Mouse (Mus musculus): ENCODE data around the gene Hacd3.
"Not testable (repeated sequence)": the region's sequence is repeated elsewhere in the genome, so short reads cannot be mapped to it uniquely, and the experiment has no call there.

Hacd3 gene

DNA sequence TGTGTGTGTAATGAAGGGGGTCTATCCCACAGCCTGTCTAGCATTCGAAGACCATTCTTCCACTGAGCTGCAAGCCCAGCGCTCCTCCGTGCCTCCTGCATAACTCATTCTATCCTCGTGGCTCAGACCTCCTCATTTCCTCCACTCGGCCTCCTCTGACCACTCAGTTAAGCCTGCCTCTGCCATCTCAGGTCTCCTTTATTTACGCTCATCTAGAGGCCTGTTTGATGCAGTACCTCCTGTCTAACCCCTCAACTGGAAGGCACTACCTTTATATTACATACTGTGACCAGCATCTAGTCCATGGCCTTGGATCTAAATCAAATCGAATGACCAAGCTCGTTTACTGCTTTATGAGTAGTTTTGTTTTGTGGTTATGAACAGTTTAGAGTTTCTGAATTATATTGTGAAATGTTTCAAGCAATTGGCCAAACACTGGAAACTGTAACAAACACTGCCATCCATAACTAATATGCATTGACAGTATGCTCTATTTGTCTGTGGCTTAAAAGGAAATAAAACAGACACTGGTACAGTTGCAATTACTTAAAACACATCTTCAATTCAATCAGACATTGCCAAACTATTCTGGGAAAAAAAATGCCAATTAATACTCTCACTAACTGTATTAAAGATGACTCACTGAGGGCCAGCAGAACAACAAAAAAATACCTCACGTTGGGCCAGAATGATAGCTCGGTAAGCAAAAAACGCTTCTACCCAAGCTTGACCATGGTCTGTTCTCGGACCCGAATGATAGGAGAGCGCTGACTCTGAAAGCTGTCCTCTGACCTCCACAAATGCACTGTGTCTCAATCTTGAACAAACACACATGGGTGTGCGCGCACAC, 4.3 kb downstream of the Hacd3 start:
- DNase-seq (ENCODE audit: low spot score) = no peak

DNA sequence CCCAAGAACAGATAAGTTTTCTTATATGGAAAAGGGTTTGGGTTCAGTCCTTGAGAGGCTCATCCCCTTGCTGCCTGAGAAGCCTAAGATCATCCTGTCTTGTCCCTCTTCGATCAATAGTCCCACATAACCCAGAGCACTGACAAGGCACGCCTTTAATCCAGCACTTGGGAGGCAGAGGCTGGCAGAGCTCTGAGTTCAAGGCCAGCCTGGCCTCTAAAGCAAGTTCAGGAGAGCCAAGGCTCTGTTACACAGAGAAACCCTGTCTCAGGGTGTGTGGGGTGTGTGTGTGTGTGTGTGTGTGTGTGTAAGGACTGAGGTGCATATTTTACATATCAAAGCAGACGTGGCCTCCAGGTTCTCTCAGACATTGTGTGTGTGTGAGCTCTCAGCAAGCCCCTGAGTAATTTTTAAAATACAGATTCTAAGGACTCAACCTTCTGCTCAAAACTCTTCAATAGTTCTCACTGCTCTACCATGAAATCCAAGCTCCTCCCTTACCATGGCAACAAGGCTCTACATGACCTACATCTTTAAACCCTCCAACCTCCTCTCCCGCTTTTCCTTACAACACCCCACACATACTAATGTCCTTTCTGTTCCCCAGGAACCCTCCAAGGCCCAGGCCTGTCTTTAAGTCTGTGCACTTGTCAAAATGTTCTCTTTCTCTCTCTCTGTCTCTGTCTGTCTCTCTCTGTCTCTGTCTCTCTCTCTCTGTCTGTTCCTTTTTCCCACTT, 5.1 kb downstream of the Hacd3 start:
- DNase-seq (ENCODE audit: low spot score) = no peak

DNA sequence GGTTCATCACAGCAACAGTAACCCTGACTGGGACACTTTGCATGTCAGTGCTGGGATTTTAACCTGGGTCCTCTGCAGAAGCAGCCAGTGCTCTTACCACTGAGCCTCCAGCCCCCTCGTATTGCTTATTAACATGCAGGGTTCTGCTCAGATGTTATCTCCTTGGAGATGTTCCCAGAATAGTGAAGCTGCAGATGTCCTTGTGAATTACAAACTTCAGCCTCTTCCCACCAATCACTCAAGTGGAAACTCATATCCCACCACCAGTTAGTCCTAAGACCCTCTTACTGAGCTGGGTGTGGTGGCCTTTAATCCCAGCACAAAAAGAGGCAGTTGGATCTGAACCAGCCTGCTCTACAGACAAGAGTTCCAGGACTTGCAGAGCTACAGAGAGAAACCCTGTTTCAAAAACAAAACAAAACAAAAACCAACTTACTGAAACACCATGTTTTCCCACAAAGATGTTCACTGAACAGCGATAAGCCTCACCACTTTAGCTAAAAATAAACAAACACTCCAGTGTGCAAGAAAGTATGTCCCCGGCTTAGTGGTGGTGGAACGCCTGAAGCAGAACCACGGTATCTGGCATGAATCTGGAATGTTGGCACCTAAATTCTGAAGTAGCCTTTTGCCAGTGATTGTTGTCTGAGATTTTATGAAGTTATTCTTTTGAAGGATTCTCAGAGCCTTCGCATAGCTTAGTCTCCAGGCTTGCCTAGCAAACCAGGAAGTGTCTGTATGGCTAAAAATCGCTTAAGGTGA, 5.9 kb downstream of the Hacd3 start:
- DNase-seq (ENCODE audit: low spot score) = no peak

DNA sequence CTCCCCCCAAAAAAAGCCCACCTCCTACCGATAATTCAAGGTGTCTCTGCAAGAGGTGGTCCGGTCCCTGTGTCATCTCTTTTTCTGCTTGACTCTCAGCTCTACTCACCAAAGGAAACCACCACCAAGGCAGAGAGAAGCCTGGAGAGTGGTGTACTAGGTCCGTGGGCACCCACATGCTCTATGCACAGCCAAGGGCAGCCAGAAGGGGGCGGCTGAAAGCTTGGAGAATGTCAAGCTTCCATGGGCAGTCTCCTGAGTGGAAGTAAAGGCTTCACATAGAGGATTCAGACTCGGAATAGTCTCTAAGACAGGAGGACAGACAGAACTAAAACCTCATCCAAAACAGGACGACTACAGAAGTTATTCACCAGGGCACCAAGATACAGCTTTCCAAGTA, 10.2 kb downstream of the Hacd3 start:
- DNase-seq (ENCODE audit: low spot score) = peak; percentile 50

DNA sequence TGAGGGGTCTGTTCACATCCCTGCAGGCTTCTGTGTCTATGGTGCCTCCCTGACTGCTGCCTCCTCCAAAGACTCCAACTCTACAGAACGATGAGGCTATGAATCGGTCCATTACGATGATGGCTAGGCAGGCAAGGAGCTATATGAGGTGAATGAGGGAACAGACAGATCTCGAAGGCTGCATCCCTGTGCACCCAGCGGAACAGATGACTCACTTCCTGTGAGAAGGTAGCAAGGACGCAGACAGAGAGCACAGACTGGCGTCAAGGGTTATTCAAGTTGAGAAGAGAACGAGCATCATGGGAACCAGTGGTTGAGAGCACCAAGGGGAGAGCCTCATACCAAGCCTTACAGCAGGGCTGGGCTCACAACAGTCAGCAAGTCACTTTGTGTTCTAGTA, 10.9 kb downstream of the Hacd3 start:
- no peak for DNase-seq (ENCODE audit: low spot score)

DNA sequence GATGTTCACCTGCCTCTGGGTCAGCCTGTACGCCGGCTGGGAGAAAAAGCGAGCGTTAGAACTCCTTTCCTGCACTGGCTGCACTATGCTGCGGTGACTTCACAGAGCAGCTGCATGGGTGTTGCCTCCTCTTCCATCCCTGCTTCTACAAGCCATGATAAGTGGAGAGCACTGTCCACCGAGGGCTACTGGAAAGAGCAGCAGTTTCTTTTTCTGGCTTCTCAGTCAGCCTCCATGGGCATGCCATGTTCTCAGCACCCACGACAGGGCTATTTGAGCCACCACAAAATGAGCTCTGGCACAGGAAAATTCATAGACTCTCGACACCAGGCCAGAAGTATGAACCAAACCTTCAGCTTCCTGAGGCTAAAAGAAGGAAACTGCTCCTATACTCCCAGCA, 15.8 kb downstream of the Hacd3 start:
- no peak for DNase-seq (ENCODE audit: low spot score)

DNA sequence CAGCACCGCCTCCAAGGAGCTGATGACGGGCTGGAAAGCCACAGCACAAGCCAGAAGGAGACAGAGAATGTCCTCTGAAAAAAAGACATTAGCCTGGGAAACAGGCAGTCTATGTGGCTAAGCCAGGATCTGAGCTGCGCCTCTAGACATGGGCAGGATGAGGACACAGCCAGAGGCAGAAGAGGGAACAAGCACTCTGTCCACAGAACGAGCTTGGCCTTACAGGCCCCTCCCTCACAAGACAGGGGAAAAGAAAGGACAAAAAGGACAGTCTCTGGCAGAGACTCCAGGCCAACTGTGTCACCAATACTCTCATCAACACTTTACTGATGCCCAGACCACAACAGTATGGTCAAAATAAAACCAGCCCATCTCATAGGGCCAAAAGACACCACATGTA, 20.0 kb downstream of the Hacd3 start:
- no peak for DNase-seq (ENCODE audit: low spot score)

DNA sequence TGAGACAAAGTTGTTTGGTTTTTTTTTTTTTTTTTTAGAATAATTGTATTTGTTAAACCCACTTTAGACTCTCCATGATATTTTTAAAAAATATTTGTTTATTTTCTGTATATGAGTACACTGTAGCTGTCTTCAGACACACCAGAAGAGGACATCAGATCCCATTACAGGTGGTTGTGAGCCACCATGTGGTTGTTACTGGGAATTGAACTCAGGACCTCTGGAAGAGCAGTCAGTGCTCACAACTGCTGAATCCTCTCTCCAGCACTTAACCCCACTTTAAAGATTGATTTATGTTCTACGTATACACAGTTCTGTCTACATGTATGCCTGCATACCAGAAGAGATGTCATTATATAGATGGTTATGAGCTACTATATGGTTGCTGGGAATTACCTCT, 26.0 kb downstream of the Hacd3 start:
- DNase-seq (ENCODE audit: low spot score) = not testable (repeated sequence)

DNA sequence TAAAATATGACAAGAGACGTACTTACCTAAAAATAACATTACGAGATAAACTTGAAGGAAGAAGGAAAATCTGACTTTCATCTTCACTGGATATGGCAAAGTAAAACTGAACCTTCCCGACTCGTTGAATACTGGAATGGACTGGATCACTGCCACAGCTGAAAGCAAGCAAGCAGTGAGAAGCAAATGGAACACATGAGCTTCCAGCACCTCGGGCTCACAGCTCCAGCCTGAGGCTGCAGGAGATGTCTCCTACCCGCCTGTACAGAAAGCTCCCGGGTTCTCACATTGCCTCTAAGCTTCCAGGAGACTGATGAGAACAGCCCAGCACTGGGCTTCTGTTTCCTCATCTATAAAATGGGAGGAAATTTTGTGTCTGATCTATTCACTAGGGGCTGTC, 31.2 kb downstream of the Hacd3 start:
- no peak for DNase-seq (ENCODE audit: low spot score)

DNA sequence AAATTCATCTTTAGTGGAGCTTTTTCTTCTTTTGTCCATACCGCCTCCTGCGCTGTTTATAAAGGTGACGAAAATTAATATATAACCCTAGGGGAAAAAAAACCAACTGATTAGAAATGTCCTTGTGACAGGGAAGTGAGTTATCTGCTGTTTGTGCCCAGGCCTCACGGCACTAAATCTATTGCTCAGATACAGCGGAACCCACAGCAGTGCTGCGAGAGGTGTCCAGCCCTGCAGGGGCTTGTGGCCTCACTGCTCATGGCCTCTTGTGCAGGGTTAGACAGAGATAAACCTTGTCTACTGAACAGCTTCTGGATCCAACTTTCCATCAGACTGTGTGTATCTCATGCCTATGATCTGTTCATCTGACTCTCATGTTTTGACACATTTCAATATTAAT, 33.0 kb downstream of the Hacd3 start:
- DNase-seq (ENCODE audit: low spot score) = no peak

DNA sequence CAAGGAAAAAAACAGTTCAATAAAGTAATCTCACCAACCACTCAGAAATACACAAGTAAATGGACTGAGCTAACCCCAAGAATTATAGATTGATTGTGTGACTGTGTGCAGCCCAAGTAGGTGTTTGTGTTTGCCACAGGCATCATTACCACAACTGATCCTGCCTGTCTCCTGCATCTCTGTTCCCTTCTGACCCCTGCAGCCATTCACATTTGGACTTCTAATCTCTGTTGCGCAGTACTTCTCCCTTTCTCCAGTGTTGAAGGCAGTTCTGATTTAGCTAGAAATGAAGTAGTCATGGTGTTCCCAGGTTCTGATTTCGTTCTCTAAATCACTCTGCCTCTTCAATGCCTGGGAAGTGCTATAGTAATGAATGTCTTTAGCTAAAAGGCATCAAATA, 33.8 kb downstream of the Hacd3 start:
- DNase-seq (ENCODE audit: low spot score) = no peak

DNA sequence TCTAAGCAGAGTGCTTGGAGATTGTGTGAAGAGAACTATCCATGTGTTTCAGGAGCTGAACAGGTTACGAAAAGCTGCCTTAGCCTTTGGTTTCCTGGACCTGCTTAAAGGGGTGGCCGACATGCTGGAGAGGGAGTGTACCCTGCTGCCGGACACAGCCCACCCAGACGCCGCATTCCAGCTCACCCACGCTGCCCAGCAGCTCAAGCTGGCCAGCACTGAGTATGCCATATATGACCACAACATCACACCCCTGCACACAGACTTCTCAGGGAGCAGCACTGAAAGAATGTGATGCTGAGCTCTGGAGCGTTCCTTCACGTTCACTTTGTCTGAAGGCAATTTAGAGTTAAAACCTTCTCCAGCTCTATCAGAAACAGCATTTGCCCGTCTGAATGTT, 35.7 kb downstream of the Hacd3 start:
- DNase-seq (ENCODE audit: low spot score) = no peak

DNA sequence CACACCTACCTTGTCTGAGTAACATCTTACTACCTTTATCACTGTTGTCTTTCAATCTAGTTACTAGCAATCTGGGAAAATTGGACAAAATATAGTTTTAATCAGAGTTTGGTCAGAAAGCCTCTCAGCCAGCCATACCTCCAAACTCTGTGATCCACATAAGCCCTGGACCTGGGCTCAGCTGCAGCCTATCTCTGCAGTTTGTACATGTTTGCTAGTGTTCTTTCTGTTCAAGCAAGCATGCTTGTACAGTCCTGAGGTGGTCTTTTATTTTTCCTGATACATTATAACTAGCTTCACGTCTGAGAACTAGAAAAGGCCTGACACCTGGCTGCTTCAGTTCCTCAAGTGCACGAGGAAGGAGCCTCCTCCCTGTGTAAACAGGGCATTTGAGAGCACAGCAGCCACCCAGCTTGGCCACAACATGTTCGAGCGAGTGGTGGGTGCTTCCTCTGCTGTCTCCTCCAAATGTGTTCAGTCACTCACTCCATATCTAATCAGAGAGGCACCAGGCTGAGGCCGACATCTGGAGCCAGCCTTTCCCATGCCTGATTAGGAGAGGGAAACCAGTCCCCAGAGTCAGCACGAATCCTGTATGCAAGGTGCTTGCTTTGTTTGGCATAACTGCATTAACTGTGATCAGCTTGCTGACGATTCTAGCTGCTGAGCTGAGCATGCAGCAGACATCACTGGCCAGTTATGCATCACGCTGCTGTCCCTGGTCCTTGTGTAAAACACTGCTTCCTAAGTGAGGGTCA, 36.3 kb downstream of the Hacd3 start:
- no peak for DNase-seq (ENCODE audit: low spot score)

DNA sequence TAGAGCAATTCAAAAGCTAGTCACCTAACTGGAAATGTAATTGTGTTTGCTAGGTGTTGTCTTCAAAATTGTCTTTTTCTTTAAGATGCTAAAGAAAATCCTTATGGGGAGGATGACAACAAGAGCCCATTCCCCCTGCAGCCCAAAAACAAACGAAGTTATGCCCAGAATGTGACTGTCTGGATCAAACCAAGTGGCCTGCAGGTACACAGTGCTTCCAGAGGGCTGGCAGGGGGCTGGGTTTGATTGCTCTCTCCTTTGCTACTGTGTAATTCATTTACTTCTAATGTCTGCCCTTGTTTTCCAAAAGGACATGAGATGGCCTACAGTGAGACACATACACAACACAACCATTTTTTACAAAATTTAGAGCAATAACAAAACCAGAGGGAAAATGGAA, 39.6 kb downstream of the Hacd3 start:
- DNase-seq (ENCODE audit: low spot score) = no peak

DNA sequence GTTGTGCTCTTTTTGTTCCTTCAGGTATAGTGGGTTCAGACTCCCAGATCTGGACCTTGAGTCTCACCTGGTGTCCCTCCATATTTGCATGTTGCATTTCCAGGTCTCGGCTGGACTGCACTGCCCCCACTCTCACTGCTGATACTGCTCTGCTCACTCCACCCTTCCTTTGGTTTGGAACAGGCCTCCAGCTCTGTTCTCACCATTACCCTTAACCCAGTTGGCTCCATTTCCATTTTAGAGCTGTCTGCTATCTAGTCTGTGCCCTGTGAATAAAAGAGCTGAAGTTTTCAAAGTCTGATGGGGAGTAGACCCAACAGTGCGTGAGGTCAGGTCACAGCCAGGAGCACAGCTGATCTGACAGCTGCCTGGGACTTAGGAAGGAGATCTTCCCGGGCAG, 40.9 kb downstream of the Hacd3 start:
- no peak for DNase-seq (ENCODE audit: low spot score)

DNA sequence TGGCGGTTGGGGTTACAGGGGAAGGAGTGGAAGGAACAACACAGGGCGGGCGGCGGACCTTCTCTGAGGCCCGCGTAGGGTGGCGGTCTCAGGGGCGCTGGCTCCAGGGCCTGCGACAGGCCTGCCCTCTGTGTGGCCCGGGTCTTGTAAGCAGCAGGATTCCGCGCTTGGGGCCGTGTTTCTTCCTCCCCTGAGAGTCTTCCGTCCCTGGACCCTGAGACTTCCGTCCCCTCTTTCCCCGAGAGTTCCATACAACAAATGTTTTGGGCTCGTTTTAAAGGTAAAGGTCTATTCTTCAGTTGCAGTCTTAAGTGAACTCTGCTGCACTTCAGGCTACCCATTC, 60.5 kb downstream of the Hacd3 start:
- DNase-seq (ENCODE audit: low spot score) = no peak

DNA sequence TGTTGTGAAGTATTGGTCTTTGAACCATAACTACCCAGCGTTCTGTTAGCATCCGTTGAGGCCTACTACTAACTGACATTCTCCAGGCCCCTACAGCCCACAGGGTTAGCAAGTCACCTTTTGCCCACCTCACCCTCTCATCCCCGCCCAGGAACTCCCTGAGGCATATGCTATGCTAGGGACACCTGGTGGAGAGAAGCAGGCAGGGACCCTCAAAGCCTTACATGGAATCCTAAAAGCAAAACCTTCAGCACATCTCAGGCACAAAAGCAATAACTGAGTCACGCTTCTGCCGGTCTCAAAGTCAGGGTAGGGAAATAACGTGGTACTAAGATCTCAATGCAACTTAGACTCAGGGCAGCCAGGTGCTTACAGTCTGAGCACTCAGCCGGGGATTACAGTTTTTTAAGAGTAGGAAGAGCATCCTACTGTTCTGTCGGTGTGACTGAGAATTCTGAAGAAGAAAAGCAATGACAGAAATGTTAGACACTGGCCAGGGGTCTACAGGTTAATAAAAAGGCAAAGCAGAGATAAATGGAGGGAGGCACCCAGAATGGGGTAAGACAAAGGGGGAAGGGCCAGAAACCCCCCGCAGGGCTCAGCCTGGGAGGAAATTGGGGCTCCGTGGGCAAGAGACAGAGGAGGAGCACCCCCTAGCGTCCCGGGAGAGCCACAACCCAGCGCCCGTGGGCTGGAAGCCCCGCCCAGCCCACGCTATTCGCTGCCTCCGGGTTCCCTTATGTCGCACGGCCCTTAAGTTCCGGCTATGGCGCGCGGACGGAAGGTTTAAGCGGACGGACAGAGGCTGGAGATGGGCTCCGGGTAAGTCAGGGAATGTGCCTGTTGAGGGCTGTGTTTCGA, 61.1 kb downstream of the Hacd3 start, which contains the start of gene Ints14:
Gene Ints14 (plus strand): TSS at position 789 of the 861 bp plus-strand sequence.
- DNase-seq (ENCODE audit: low spot score) = peak; percentile 98

DNA sequence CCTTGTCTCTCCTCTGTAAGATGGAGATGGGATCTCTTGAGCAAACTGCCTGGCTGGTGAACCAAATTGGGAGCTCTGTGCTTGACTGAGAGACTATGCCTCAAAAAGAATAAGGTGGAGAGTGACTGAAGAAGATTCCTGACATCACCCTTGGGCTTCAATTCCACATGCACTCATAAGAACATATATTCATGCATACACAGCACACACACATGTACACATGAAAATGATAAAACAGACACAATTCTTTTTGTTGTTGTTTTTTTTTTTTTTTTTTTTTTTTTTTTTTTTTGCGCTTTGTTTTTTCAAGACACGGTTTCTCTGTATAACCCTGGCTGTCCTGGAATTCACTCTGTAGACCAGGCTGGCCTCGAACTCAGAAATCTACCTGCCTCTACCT, 64.2 kb downstream of the Hacd3 start:
- DNase-seq (ENCODE audit: low spot score) = no peak

DNA sequence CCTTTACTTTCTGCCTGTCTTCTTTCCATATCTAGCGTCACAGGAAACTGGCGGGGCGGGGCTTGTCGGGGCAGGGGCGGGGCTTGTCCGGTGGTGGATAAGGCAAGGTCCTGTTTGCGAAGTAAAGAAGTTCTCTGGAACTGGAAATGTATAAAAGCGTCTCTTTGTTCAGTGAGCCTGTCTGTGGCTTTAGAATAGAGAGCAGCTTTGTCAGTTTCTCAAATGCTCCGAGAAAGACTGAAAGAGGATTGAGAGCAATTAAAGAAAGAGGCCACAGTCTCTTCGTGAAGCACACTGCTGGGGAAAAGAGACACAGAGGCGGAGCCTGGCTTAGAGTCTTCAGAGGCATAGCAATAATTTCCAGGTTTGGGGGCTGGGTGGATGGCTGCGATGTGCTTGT, 65.2 kb downstream of the Hacd3 start:
- no peak for DNase-seq (ENCODE audit: low spot score)

DNA sequence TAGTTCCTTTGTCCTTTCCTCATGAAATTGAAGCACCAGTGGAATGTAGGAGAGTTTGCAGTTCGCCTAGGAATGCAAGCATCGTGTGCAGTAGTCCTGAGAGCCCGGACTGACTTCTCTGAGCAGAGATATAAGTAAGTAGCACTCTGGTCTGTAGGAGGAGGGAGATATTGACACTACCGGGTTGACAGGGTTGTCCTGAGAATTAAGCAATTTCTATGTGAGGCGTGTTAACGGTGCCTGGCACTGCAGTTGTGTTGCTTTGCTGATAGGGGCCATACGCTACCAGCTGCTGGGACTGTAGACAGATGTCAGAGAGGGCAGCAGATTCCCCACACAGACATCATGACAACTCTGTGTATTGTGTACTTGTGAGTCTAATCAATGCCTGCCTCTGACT, 68.3 kb downstream of the Hacd3 start:
- no peak for DNase-seq (ENCODE audit: low spot score)

DNA sequence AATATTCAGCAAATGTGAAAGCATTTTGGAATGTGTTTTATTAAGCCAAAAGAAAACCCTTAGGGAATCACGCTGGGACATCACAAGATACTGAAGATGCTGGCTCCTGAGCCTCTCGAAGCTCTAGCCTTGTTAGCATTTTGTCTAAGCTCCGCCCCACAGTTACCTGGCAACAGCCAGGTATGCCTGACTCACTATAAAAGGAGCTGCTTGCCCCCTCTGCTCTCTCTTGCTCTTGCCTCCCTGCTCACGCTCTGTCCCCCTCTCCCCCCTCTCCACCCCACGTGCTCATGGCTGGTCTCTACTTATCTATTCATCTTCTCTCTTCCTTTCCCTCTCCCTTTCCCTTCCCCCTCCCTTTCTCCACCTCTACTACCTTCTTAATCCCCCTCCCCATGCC, 69.4 kb downstream of the Hacd3 start:
- DNase-seq (ENCODE audit: low spot score) = no peak
